Mouse (Mus musculus): ENCODE data around the gene Lck.

GRCm38 (mm10) chr4:129541868-129542591 is 31.4 kb downstream of the Lck start:
- no peak for TF ChIP-seq GATA1 (IDR thresholded peaks at IDR 0.05; ENCODE audit: borderline replicate concordance, low read length)
- TF ChIP-seq FLI1 (IDR thresholded peaks at IDR 0.05; ENCODE audit: low read length), result no peak
